Mouse (Mus musculus): Measurements from ENCODE around the gene Ogg1. TPM values are rescaled to one million over a fixed set of nuclear protein-coding genes. Genes with fewer than 3 reads are reported as not detected.
"Not testable (repeated sequence)": the region's sequence is repeated elsewhere in the genome, so short reads cannot be mapped to it uniquely, and the experiment has no call there.

Gene Ogg1
- total RNA-seq, 2 experiments from 2014 or later, result 6.5 to 7.1 TPM

GRCm38 (mm10) chr6:113315972-113316371 is 10.8 kb upstream of the Ogg1 start:
- DNase-seq (ENCODE audit: low spot score in 2 of 2), result no peak
- intact Hi-C loops (cut with DNase I), result no loop called here

GRCm38 (mm10) chr6:113329396-113329795 is 2.6 kb downstream of the Ogg1 start:
- intact Hi-C loops (cut with DNase I), result loop anchor here (10.0 kb wide), 1 partner anchor 285 kb away; the partner anchor contains the start of gene Thumpd3
- no peak for DNase-seq (ENCODE audit: low spot score in 2 of 2)

- no peak for DNase-seq (ENCODE audit: low spot score in 2 of 2)
- intact Hi-C loops (cut with DNase I), result no loop called here
Observed at GRCm38 (mm10) chr6:113330547-113330946, 3.8 kb downstream of the Ogg1 start.

GRCm38 (mm10) chr6:113331721-113332120 is 4.9 kb downstream of the Ogg1 start:
- intact Hi-C loops (cut with DNase I), result no loop called here
- DNase-seq (ENCODE audit: low spot score in 2 of 2), result no peak

GRCm38 (mm10) chr6:113332734-113333133 is 6.0 kb downstream of the Ogg1 start:
- DNase-seq (ENCODE audit: low spot score in 2 of 2); intact Hi-C loops (cut with DNase I): not testable (repeated sequence)

- peak; percentile 40 to 53 for DNase-seq (ENCODE audit: low spot score in 2 of 2)
- intact Hi-C loops (cut with DNase I), result no loop called here
Observed at GRCm38 (mm10) chr6:113333137-113333950, 6.6 kb downstream of the Ogg1 start.

- intact Hi-C loops (cut with DNase I), result no loop called here
- DNase-seq (ENCODE audit: low spot score in 2 of 2), result no peak
Observed at GRCm38 (mm10) chr6:113334216-113334615, 7.4 kb downstream of the Ogg1 start.

- DNase-seq (ENCODE audit: low spot score in 2 of 2), result no peak
- intact Hi-C loops (cut with DNase I), result no loop called here
Observed at GRCm38 (mm10) chr6:113336852-113337620, 10.3 kb downstream of the Ogg1 start.

GRCm38 (mm10) chr6:113341574-113341973 is 14.8 kb downstream of the Ogg1 start:
- DNase-seq (ENCODE audit: low spot score in 2 of 2), result peak in 1 of 2 experiments; percentile 16
- intact Hi-C loops (cut with DNase I), result loop anchor here (5.0 kb wide), 2 partner anchors 36 to 81 kb away; partner anchors contain the start of genes Arpc4 and Tada3

- intact Hi-C loops (cut with DNase I), result loop anchor here (5.0 kb wide), 2 partner anchors 35 to 80 kb away; partner anchors contain the start of genes Arpc4 and Tada3
- peak in 1 of 2 experiments; percentile 39 for DNase-seq (ENCODE audit: low spot score in 2 of 2)
Observed at GRCm38 (mm10) chr6:113342297-113342696, 15.5 kb downstream of the Ogg1 start.

- DNase-seq (ENCODE audit: low spot score in 2 of 2), result peak; percentile 79 to 85
- intact Hi-C loops (cut with DNase I), result loop anchor here (5.0 kb wide), 2 partner anchors 34 to 79 kb away; partner anchors contain the start of genes Arpc4 and Tada3
Observed at GRCm38 (mm10) chr6:113343177-113344092, 16.7 kb downstream of the Ogg1 start, which contains the start of gene Camk1. Camk1 (minus strand) TSS chr6:113343984.

- peak; percentile 28 to 37 for DNase-seq (ENCODE audit: low spot score in 2 of 2)
- intact Hi-C loops (cut with DNase I), result loop anchor here (5.0 kb wide), 2 partner anchors 33 to 78 kb away; partner anchors contain the start of genes Arpc4 and Tada3
Observed at GRCm38 (mm10) chr6:113344321-113344720, 17.5 kb downstream of the Ogg1 start.

- DNase-seq (ENCODE audit: low spot score in 2 of 2), result no peak
- intact Hi-C loops (cut with DNase I), result no loop called here
Observed at GRCm38 (mm10) chr6:113346897-113347296, 20.1 kb downstream of the Ogg1 start.

GRCm38 (mm10) chr6:113350538-113350937 is 23.8 kb downstream of the Ogg1 start:
- no peak for DNase-seq (ENCODE audit: low spot score in 2 of 2)
- intact Hi-C loops (cut with DNase I), result no loop called here

- intact Hi-C loops (cut with DNase I), result no loop called here
Observed at GRCm38 (mm10) chr6:113351161-113351560, 24.4 kb downstream of the Ogg1 start.

GRCm38 (mm10) chr6:113351653-113352052 is 24.9 kb downstream of the Ogg1 start:
- DNase-seq (ENCODE audit: low spot score in 2 of 2), result no peak
- intact Hi-C loops (cut with DNase I), result no loop called here

More at GRCm38 (mm10) chr6:113351161-113351560, 24.4 kb downstream of the Ogg1 start:
- no peak for DNase-seq (ENCODE audit: low spot score in 2 of 2)

GRCm38 (mm10) chr6:113352820-113353219 is 26.0 kb downstream of the Ogg1 start:
- intact Hi-C loops (cut with DNase I), result no loop called here
- DNase-seq (ENCODE audit: low spot score in 2 of 2), result no peak

GRCm38 (mm10) chr6:113353696-113354095 is 26.9 kb downstream of the Ogg1 start:
- intact Hi-C loops (cut with DNase I), result no loop called here
- DNase-seq (ENCODE audit: low spot score in 2 of 2), result no peak

- no peak for DNase-seq (ENCODE audit: low spot score in 2 of 2)
- intact Hi-C loops (cut with DNase I), result no loop called here
Observed at GRCm38 (mm10) chr6:113361476-113361875, 34.7 kb downstream of the Ogg1 start.
